Mouse (Mus musculus) cerebellum, adult 2 months (tissue): ENCODE measurements around the gene Tnip3. TPM values are rescaled to one million over a fixed set of nuclear protein-coding genes. Genes with fewer than 3 reads are reported as not detected.

Experiments used
- DNase-seq, 2 experiments: peaks; one replicate each; pipeline ENCODE4 v3.0.0; 2021
- H3K27ac ChIP-seq: fragments of 200-500 bp; 2 replicates; pipeline ENCODE4 v1.5.1; 2012; ENCODE audit warnings: low read length, control low read depth, inconsistent platforms; ENCODE audit not compliant: insufficient read depth
- H3K27me3 ChIP-seq: fragments of 200-500 bp; 2 replicates; pipeline ENCODE4 v1.6.1; 2012; ENCODE audit warnings: inconsistent platforms, mild to moderate bottlenecking, low read length, moderate library complexity; ENCODE audit not compliant: control insufficient read depth, insufficient read depth
- H3K4me1 ChIP-seq: fragments of 200-500 bp; 2 replicates; pipeline ENCODE4 v1.6.1; 2011; ENCODE audit warnings: low read length; ENCODE audit not compliant: control insufficient read depth, insufficient read depth
- H3K4me3 ChIP-seq: fragments of 200-500 bp; replicated peaks from 2 replicates; pipeline ENCODE3; 2011; ENCODE audit warnings: mild to moderate bottlenecking, low read depth, low read length, control low read depth; ENCODE audit not compliant: insufficient read depth
- CTCF ChIP-seq: fragments of 200-500 bp; IDR thresholded peaks from 2 replicates; pipeline ENCODE4 v1.5.1; 2011; ENCODE audit warnings: low read depth, mild to moderate bottlenecking, control low read depth, low read length, moderate library complexity, borderline replicate concordance; ENCODE audit not compliant: insufficient read depth
- POLR2A ChIP-seq: fragments of 200-500 bp; IDR thresholded peaks from 2 replicates; pipeline ENCODE4 v1.6.1; 2011; ENCODE audit warnings: low read length, control low read depth, borderline replicate concordance; ENCODE audit not compliant: insufficient read depth
- WGBS: fragments of 180-500 bp; shearing (Covaris S2); methylation state at CpG from one replicate; pipeline ENCODE4 v1.1.7; 2018; 5-methylcytosine and 5-hydroxymethylcytosine counted together
- polyA plus RNA-seq: library from polyadenylated mRNA; depleted of rRNA; stranded (reverse); fragments of >200 nt; gene quantifications from 2 replicates; pipeline ENCODE4 v1.2.3, GENCODE M21; 2012

The Tnip3 gene
- polyA plus RNA-seq, 1 experiment: not detected

- no peaks in the 10 kb centered on the region for H3K27me3 ChIP-seq
- 80% methylated on average over 5 of the region's 5 CpGs for WGBS
- H3K4me1 ChIP-seq: no peaks in the 10 kb centered on the region
- no peak for TF ChIP-seq POLR2A
- no peak for TF ChIP-seq CTCF
- no peak overlapping the region for H3K27ac ChIP-seq
- no peak for DNase-seq
- H3K4me3 ChIP-seq: no peak overlapping the region
These were observed 107.1 kb downstream of the Tnip3 start for GRCm38 (mm10) chr6:65632184-65632583.

GRCm38 (mm10) chr6:65642431-65642830 lies 117.3 kb downstream of the Tnip3 start:
- no peak for DNase-seq

GRCm38 (mm10) chr6:65644110-65644509 lies 119.0 kb downstream of the Tnip3 start:
- no peak overlapping the region for H3K27ac ChIP-seq
- H3K4me3 ChIP-seq: no peak overlapping the region
- no peaks in the 10 kb centered on the region for H3K27me3 ChIP-seq
- H3K4me1 ChIP-seq: no peaks in the 10 kb centered on the region
- TF ChIP-seq POLR2A (no peak), CTCF (no peak)
- DNase-seq: no peak
- 49% methylated on average over 4 of the region's 4 CpGs for WGBS

More at GRCm38 (mm10) chr6:65642431-65642830, 117.3 kb downstream of the Tnip3 start:
- no peak overlapping the region for H3K27ac ChIP-seq
- no peak overlapping the region for H3K4me3 ChIP-seq
- H3K4me1 ChIP-seq: no peaks in the 10 kb centered on the region
- TF ChIP-seq POLR2A (no peak), CTCF (no peak)
- H3K27me3 ChIP-seq: no peaks in the 10 kb centered on the region

- DNase-seq: no peak
- Histone ChIP-seq H3K27ac (no peak overlapping the region), H3K27me3 (no peaks in the 10 kb centered on the region), H3K4me3 (no peak overlapping the region), H3K4me1 (no peaks in the 10 kb centered on the region)
- 74% methylated on average over 3 of the region's 3 CpGs for WGBS
- TF ChIP-seq POLR2A (no peak), CTCF (no peak)
These were observed 121.3 kb downstream of the Tnip3 start for GRCm38 (mm10) chr6:65646408-65646807.

- Histone ChIP-seq H3K27me3 (no peaks in the 10 kb centered on the region), H3K4me1 (no peaks in the 10 kb centered on the region), H3K27ac (no peak overlapping the region), H3K4me3 (no peak overlapping the region)
- no peak for DNase-seq
- TF ChIP-seq CTCF: no peak
- no peak for TF ChIP-seq POLR2A
- 84% methylated on average over 6 of the region's 6 CpGs for WGBS
These were observed 122.6 kb downstream of the Tnip3 start for GRCm38 (mm10) chr6:65647731-65648130.

GRCm38 (mm10) chr6:65651376-65651775 lies 126.3 kb downstream of the Tnip3 start:
- DNase-seq: peak in 1 of 2 experiments; percentile 4
- Histone ChIP-seq H3K27me3 (no peaks in the 10 kb centered on the region), H3K4me3 (no peak overlapping the region), H3K27ac (no peak overlapping the region), H3K4me1 (no peaks in the 10 kb centered on the region)
- WGBS: 12% methylated on average over 4 of the region's 4 CpGs
- TF ChIP-seq CTCF: no peak; the same call in 1 of the 2 replicates
- no peak for TF ChIP-seq POLR2A

GRCm38 (mm10) chr6:65661272-65661671 lies 136.2 kb downstream of the Tnip3 start:
- H3K4me3 ChIP-seq: no peak overlapping the region
- H3K27me3 ChIP-seq: no peaks in the 10 kb centered on the region
- no peak for TF ChIP-seq CTCF
- no peak for TF ChIP-seq POLR2A
- 84% methylated on average over 4 of the region's 4 CpGs for WGBS
- no peaks in the 10 kb centered on the region for H3K4me1 ChIP-seq
- no peak overlapping the region for H3K27ac ChIP-seq
- DNase-seq: no peak

- no peak overlapping the region for H3K27ac ChIP-seq
- H3K4me1 ChIP-seq: no peaks in the 10 kb centered on the region
- H3K27me3 ChIP-seq: no peaks in the 10 kb centered on the region
- 57% methylated on average over 2 of the region's 2 CpGs for WGBS
- TF ChIP-seq POLR2A: no peak
- no peak for TF ChIP-seq CTCF
- no peak for DNase-seq
- no peak overlapping the region for H3K4me3 ChIP-seq
These were observed 136.9 kb downstream of the Tnip3 start for GRCm38 (mm10) chr6:65662050-65662449.

- TF ChIP-seq CTCF (no peak), POLR2A (no peak)
- Histone ChIP-seq H3K4me1 (no peaks in the 10 kb centered on the region), H3K27me3 (no peaks in the 10 kb centered on the region), H3K27ac (no peak overlapping the region), H3K4me3 (no peak overlapping the region)
- 80% methylated on average over 6 of the region's 6 CpGs for WGBS
- DNase-seq: no peak
These were observed 138.9 kb downstream of the Tnip3 start for GRCm38 (mm10) chr6:65663990-65664389.
